Mouse (Mus musculus) MEL (cell line): ENCODE results near the gene Dynlt1f.
"Not testable (repeated sequence)": the region's sequence is repeated elsewhere in the genome, so short reads cannot be mapped to it uniquely, and the experiment has no call there.

Experiments
- BHLHE40 ChIP-seq: IDR thresholded peaks from 2 replicates; pipeline ENCODE4 v1.6.1; 2012; ENCODE audit warnings: low read depth, mild to moderate bottlenecking, inconsistent platforms, low read length, improper control_type of control experiment, borderline replicate concordance
- CTCF ChIP-seq, 3 experiments: IDR thresholded peaks in 2 of 3; conservative IDR thresholded peaks in 1 of 3; 2 replicates each; pipeline ENCODE4 v1.5.1; 2011 to 2012; ENCODE audit warnings: low read length in 3 of 3, low read depth in 2 of 3, mild to moderate bottlenecking in 2 of 3, improper control_type of control experiment in 1 of 3, inconsistent platforms in 1 of 3, mixed read lengths in 1 of 3, moderate library complexity in 1 of 3; ENCODE audit not compliant: control insufficient read depth in 1 of 3, insufficient read depth in 1 of 3, poor library complexity in 1 of 3, severe bottlenecking in 1 of 3
- E2F4 ChIP-seq: IDR thresholded peaks from 2 replicates; pipeline ENCODE4 v1.6.1; 2011; ENCODE audit warnings: low read depth, low read length, improper control_type of control experiment, borderline replicate concordance
- EP300 ChIP-seq, 2 experiments: IDR thresholded peaks; 2 replicates each; pipeline ENCODE4 v1.6.1; 2011; ENCODE audit warnings: improper control_type of control experiment in 2 of 2, low read length in 2 of 2, low read depth in 1 of 2, mild to moderate bottlenecking in 1 of 2
- GABPA ChIP-seq: IDR thresholded peaks from 2 replicates; pipeline ENCODE4 v1.6.1; 2012; ENCODE audit warnings: low read depth, mild to moderate bottlenecking, inconsistent platforms, low read length, improper control_type of control experiment, moderate library complexity
- HCFC1 ChIP-seq: IDR thresholded peaks from 2 replicates; pipeline ENCODE4 v1.6.1; 2012; ENCODE audit warnings: low read depth, mild to moderate bottlenecking, inconsistent platforms, low read length, improper control_type of control experiment, moderate library complexity
- POLR2A ChIP-seq, 2 experiments: IDR thresholded peaks; 2 replicates each; pipeline ENCODE4 v1.6.1; 2011 to 2012; ENCODE audit warnings: low read length in 2 of 2, mild to moderate bottlenecking in 2 of 2, control low read depth in 1 of 2, improper control_type of control experiment in 1 of 2, low read depth in 1 of 2, moderate library complexity in 1 of 2; ENCODE audit not compliant: control insufficient read depth in 1 of 2, insufficient read depth in 1 of 2, poor library complexity in 1 of 2
- TBP ChIP-seq: IDR thresholded peaks from 2 replicates; pipeline ENCODE4 v1.8.0; 2011; ENCODE audit warnings: low read depth, low read length, improper control_type of control experiment
- ZC3H11A ChIP-seq: IDR thresholded peaks from 2 replicates; pipeline ENCODE4 v1.6.1; 2012; ENCODE audit warnings: low read depth, mild to moderate bottlenecking, inconsistent platforms, low read length, improper control_type of control experiment
- ZNF384 ChIP-seq: IDR thresholded peaks from 2 replicates; pipeline ENCODE4 v1.6.1; 2012; ENCODE audit warnings: low read depth, mild to moderate bottlenecking, inconsistent platforms, low read length, improper control_type of control experiment

DNA sequence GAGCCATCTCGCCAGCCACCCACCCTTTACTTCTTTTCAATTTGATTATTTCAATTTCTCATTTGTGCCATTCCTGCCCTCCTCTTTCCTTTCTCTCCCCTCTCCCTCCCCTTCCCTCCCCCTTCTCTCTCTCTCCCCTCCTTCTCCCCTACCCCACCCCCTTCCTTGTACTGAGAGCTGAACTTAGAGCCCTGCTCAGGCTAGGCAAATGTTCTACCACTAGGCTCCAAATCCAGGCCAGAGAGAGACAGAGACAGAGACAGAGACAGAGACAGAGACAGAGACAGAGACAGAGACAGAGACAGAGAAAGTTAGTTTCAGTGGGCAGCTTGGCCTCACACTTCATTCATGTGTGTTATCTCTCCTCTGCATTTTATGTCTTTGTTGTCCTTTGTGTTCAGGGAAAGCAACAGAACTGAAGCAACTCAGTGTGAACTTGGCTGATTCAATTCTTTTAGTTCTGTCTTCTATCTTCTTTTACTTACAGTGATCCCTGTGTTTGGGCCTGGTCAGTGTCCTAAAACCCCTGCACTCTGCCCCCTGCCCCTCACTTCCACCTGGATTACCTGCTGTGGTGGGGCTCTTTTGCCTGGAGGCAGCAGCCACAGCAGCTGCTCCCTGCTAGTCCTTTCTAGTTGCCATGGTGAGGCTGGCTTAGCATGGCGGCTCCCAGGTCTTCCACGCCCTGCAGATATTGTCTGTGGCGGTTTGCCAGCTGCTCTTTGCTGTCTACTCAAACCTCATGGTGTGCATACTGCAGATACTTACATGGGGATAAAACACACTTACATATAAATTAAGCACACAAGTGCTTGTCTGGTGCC is 29.0 kb upstream of the Dynlt1f start:
- not testable (repeated sequence) for TF ChIP-seq BHLHE40; ZNF384; CTCF (IDR thresholded peaks at IDR 0.05 in 2 of 3, conservative IDR thresholded peaks at IDR 0.05 in 1 of 3; ENCODE audit: control insufficient read depth in 1 of 3, insufficient read depth in 1 of 3, low read depth in 2 of 3, low read length in 3 of 3, poor library complexity in 1 of 3, severe bottlenecking in 1 of 3); POLR2A (IDR thresholded peaks at IDR 0.05; ENCODE audit: control insufficient read depth in 1 of 2, insufficient read depth in 1 of 2, low read depth in 1 of 2, low read length in 2 of 2, poor library complexity in 1 of 2); ZC3H11A; EP300 (IDR thresholded peaks at IDR 0.05; ENCODE audit: low read depth in 1 of 2, low read length in 2 of 2); HCFC1; TBP; GABPA; E2F4
